Mouse (Mus musculus) embryo, embryonic 11.5 days (tissue): ENCODE data around the gene Ube2f.

Experiments used
- DNase-seq: peaks from one replicate; pipeline ENCODE4 v3.0.0-alpha.2; 2012; ENCODE audit warnings: low read depth, low spot score

The Ube2f gene

GRCm38 (mm10) chr1:91249564-91250414 is at the start of gene Ube2f:
TSS of gene Ube2f (plus strand) at chr1:91250304.
- DNase-seq: peak; percentile 92

- no peak for DNase-seq
Observed at GRCm38 (mm10) chr1:91201122-91201521, 49.0 kb upstream of the Ube2f start.

- DNase-seq: no peak
Observed at GRCm38 (mm10) chr1:91204221-91204765, 45.8 kb upstream of the Ube2f start.

GRCm38 (mm10) chr1:91205651-91206050 is 44.5 kb upstream of the Ube2f start:
- no peak for DNase-seq

GRCm38 (mm10) chr1:91206336-91206735 is 43.8 kb upstream of the Ube2f start:
- DNase-seq: no peak

GRCm38 (mm10) chr1:91206873-91207272 is 43.2 kb upstream of the Ube2f start:
- no peak for DNase-seq

GRCm38 (mm10) chr1:91207334-91208074 is 42.6 kb upstream of the Ube2f start:
- DNase-seq: no peak

GRCm38 (mm10) chr1:91209343-91209742 is 40.8 kb upstream of the Ube2f start:
- DNase-seq: no peak

- no peak for DNase-seq
Observed at GRCm38 (mm10) chr1:91209785-91210184, 40.3 kb upstream of the Ube2f start.

GRCm38 (mm10) chr1:91211099-91211498 is 39.0 kb upstream of the Ube2f start:
- peak; percentile 30 for DNase-seq

- no peak for DNase-seq
Observed at GRCm38 (mm10) chr1:91211591-91212008, 38.5 kb upstream of the Ube2f start.

- DNase-seq: no peak
Observed at GRCm38 (mm10) chr1:91215264-91215663, 34.8 kb upstream of the Ube2f start.

- DNase-seq: no peak
Observed at GRCm38 (mm10) chr1:91215981-91216380, 34.1 kb upstream of the Ube2f start.

- DNase-seq: no peak
Observed at GRCm38 (mm10) chr1:91216504-91217267, 33.4 kb upstream of the Ube2f start.

GRCm38 (mm10) chr1:91219641-91220321 is 30.3 kb upstream of the Ube2f start:
- no peak for DNase-seq

- no peak for DNase-seq
Observed at GRCm38 (mm10) chr1:91220322-91220672, 29.8 kb upstream of the Ube2f start.

GRCm38 (mm10) chr1:91226562-91226961 is 23.5 kb upstream of the Ube2f start:
- no peak for DNase-seq

- DNase-seq: no peak
Observed at GRCm38 (mm10) chr1:91227381-91228054, 22.6 kb upstream of the Ube2f start.

- DNase-seq: no peak
Observed at GRCm38 (mm10) chr1:91231142-91231541, 19.0 kb upstream of the Ube2f start.

GRCm38 (mm10) chr1:91231896-91232295 is 18.2 kb upstream of the Ube2f start:
- DNase-seq: no peak

GRCm38 (mm10) chr1:91235395-91235794 is 14.7 kb upstream of the Ube2f start:
- no peak for DNase-seq
